Mouse (Mus musculus): ENCODE results near the gene Fbxl13. TPM values are rescaled to one million over a fixed set of nuclear protein-coding genes. Genes with fewer than 3 reads are reported as not detected.

Gene Fbxl13
- total and polyA plus RNA-seq, 3 experiments, result 0.13 to 0.23 TPM; not detected in 1

- TF ChIP-seq POLR2AphosphoS2 (IDR thresholded peaks at IDR 0.05; ENCODE audit: low read length) (peak; percentile 37; the same call in 1 of the 2 replicates), UBTF (IDR thresholded peaks at IDR 0.05; ENCODE audit: borderline replicate concordance, insufficient read depth, low read depth, low read length) (no peak), EP300 (IDR thresholded peaks at IDR 0.05; ENCODE audit: low read depth in 1 of 2, low read length in 2 of 2) (no peak), MAZ (IDR thresholded peaks at IDR 0.05; ENCODE audit: low read depth, low read length) (0 out of 2 replicates have a peak, but pooled peaks have one; percentile 45)
These were observed at the start of gene Fbxl13, which contains the start of gene Armc10 (continued) for GRCm38 (mm10) chr5:21645439-21646132.

- Histone ChIP-seq H3K9me3 (replicated peaks; ENCODE audit: insufficient read depth, low read length) (no peaks in the 10 kb centered on the region), H3K4me3 (ENCODE audit: control insufficient read depth in 1 of 2, insufficient read depth in 1 of 2, low read depth in 2 of 2, low read length in 2 of 2) (no peak overlapping the region), H3K27ac (ENCODE audit: control insufficient read depth, low read depth, low read length) (no peak overlapping the region), H3K79me2 (ENCODE audit: control insufficient read depth, insufficient read depth, low read length, poor library complexity) (no peaks in the 10 kb centered on the region), H3K9ac (ENCODE audit: control insufficient read depth, low read depth, low read length, poor library complexity, severe bottlenecking) (no peak overlapping the region), H3K4me1 (ENCODE audit: control insufficient read depth in 1 of 2, insufficient read depth in 2 of 2, low read length in 2 of 2) (peaks cover 3 to 12% of the 10 kb centered on the region in 2 experiments), H3K36me3 (ENCODE audit: control insufficient read depth in 1 of 2, insufficient read depth in 2 of 2, low read length in 2 of 2) (peaks cover 0 to 12% of the 10 kb centered on the region in 2 experiments; a peak in 2 of 4 replicates), H3K27me3 (ENCODE audit: control insufficient read depth in 1 of 2, insufficient read depth in 2 of 2, low read length in 2 of 2) (no peaks in the 10 kb centered on the region)
- no peak for TF ChIP-seq ELF1 (IDR thresholded peaks at IDR 0.05; ENCODE audit: low read depth, low read length)
- no peak for TF ChIP-seq POLR2A (IDR thresholded peaks at IDR 0.05; ENCODE audit: control insufficient read depth in 1 of 2, insufficient read depth in 1 of 2, low read depth in 1 of 2, low read length in 2 of 2, poor library complexity in 1 of 2)
- no peak for TF ChIP-seq MAZ (IDR thresholded peaks at IDR 0.05; ENCODE audit: low read depth, low read length)
- no peak for TF ChIP-seq USF1 (IDR thresholded peaks at IDR 0.05; ENCODE audit: low read depth, low read length)
- no peak for TF ChIP-seq GABPA (IDR thresholded peaks at IDR 0.05; ENCODE audit: low read depth, low read length)
- TF ChIP-seq HCFC1 (IDR thresholded peaks at IDR 0.05; ENCODE audit: low read depth, low read length), result no peak
- TF ChIP-seq NELFE (IDR thresholded peaks at IDR 0.05; ENCODE audit: low read depth, low read length), result no peak; the same call in 1 of the 2 replicates
- no peak for TF ChIP-seq ZNF384 (IDR thresholded peaks at IDR 0.05; ENCODE audit: low read depth, low read length)
- no peak for TF ChIP-seq POLR2AphosphoS5 (IDR thresholded peaks at IDR 0.05; ENCODE audit: borderline replicate concordance, low read depth, low read length)
- TF ChIP-seq MYC (IDR thresholded peaks at IDR 0.05; ENCODE audit: low read depth, low read length), result no peak
- no peak for TF ChIP-seq EP300 (IDR thresholded peaks at IDR 0.05; ENCODE audit: low read depth in 1 of 2, low read length in 2 of 2)
- TF ChIP-seq CHD2 (IDR thresholded peaks at IDR 0.05; ENCODE audit: low read length), result no peak
- TF ChIP-seq UBTF (IDR thresholded peaks at IDR 0.05; ENCODE audit: borderline replicate concordance, insufficient read depth, low read depth, low read length), result no peak
- TF ChIP-seq JUND (IDR thresholded peaks at IDR 0.05; ENCODE audit: low read depth, low read length), result no peak
- TF ChIP-seq TBP (IDR thresholded peaks at IDR 0.05; ENCODE audit: low read depth, low read length), result no peak
- no peak for TF ChIP-seq NRF1 (IDR thresholded peaks at IDR 0.05; ENCODE audit: insufficient read depth, low read depth, low read length, poor library complexity, severe bottlenecking)
- DNase-seq (ENCODE audit: low read depth, low spot score), result no peak
These were observed 49.5 kb upstream of the Fbxl13 start for GRCm38 (mm10) chr5:21694854-21695490.
